Mouse (Mus musculus) stomach, postnatal 0 days (tissue): ENCODE measurements around the gene Dis3l2.

Source experiments
- CTCF ChIP-seq: IDR thresholded peaks from 2 replicates; pipeline ENCODE4 v1.5.1; 2016; ENCODE audit warnings: antibody characterized with exemption, low read depth, mild to moderate bottlenecking, moderate library complexity
- EP300 ChIP-seq: optimal IDR thresholded peaks from 2 replicates; pipeline ENCODE3; 2016; ENCODE audit warnings: antibody characterized with exemption

GRCm38 (mm10) chr1:86718190-86718589 lies 14.6 kb downstream of the Dis3l2 start:
- TF ChIP-seq CTCF (no peak), EP300 (no peak)
